Mouse (Mus musculus): ENCODE results near the gene Emg1. TPM values are rescaled to one million over a fixed set of nuclear protein-coding genes. Genes with fewer than 3 reads are reported as not detected.

The Emg1 gene
- polyA plus RNA-seq, 1 experiment from 2014 or later = 254 TPM

MicroRNAs encoded within 50 kb of the gene (microRNA counts, 519-probe panel; counts per million panel counts)
- microRNA mmu-miR-141 = 2,891 counts per million, percentile 36 among the panel's probes with 10 or more counts
- microRNA mmu-miR-200c = 4,457 counts per million, percentile 75 among the panel's probes with 10 or more counts

Small RNA genes lying within 50 kb of the gene (microRNA-seq; reads per million reads assigned to microRNA genes)
- gene Mir141 (ENCODE audit: borderline number of aligned reads) (615 reads per million, percentile 66 among the genes with 10 or more reads in this experiment), gene Mir200c (ENCODE audit: borderline number of aligned reads) (4,654 reads per million, percentile 87 among the genes with 10 or more reads in this experiment)

Other genes with a start within 250 kb of the Emg1 start
- gene Clstn3, start 247.4 kb downstream of the Emg1 start, polyA plus RNA-seq (2014; fragmentation: Nextera tagmentation; extraction: Ambion mirVana) = 6.3 and 6.4 TPM in 2 replicates
- gene C1rl, start 219.1 kb downstream of the Emg1 start, polyA plus RNA-seq (2014; fragmentation: Nextera tagmentation; extraction: Ambion mirVana) = 0.29 and 0.38 TPM in 2 replicates
- 0.08 and 0.20 TPM in 2 replicates for gene C1ra, start 199.8 kb downstream of the Emg1 start, polyA plus RNA-seq (2014; fragmentation: Nextera tagmentation; extraction: Ambion mirVana)
- gene C1s1, start 169.8 kb downstream of the Emg1 start, polyA plus RNA-seq (2014; fragmentation: Nextera tagmentation; extraction: Ambion mirVana) = 0.29 and 1.2 TPM in 2 replicates
- not detected in 2 replicates for gene C1rb, start 141.9 kb downstream of the Emg1 start, polyA plus RNA-seq (2014; fragmentation: Nextera tagmentation; extraction: Ambion mirVana)
- gene C1s2, start 76.1 kb downstream of the Emg1 start, polyA plus RNA-seq (2014; fragmentation: Nextera tagmentation; extraction: Ambion mirVana) = not detected in 2 replicates
- 33.4 and 43.6 TPM in 2 replicates for gene Lpcat3, start 49.2 kb downstream of the Emg1 start, polyA plus RNA-seq (2014; fragmentation: Nextera tagmentation; extraction: Ambion mirVana)
- 371 and 375 TPM in 2 replicates for gene Phb2, start 158 bp upstream of the Emg1 start, polyA plus RNA-seq (2014; fragmentation: Nextera tagmentation; extraction: Ambion mirVana)
- gene Ptpn6, start 26.5 kb upstream of the Emg1 start, polyA plus RNA-seq (2014; fragmentation: Nextera tagmentation; extraction: Ambion mirVana) = 6.0 and 11.2 TPM in 2 replicates
- 518 and 553 TPM in 2 replicates for gene Grcc10, start 29.2 kb upstream of the Emg1 start, polyA plus RNA-seq (2014; fragmentation: Nextera tagmentation; extraction: Ambion mirVana)
- gene Gm45234, start 43.8 kb upstream of the Emg1 start, polyA plus RNA-seq (2014; fragmentation: Nextera tagmentation; extraction: Ambion mirVana) = not detected in 2 replicates
- 9.0 and 9.6 TPM in 2 replicates for gene Atn1, start 44.3 kb upstream of the Emg1 start, polyA plus RNA-seq (2014; fragmentation: Nextera tagmentation; extraction: Ambion mirVana)
- 4.3 and 4.5 TPM in 2 replicates for gene Eno2, start 57.5 kb upstream of the Emg1 start, polyA plus RNA-seq (2014; fragmentation: Nextera tagmentation; extraction: Ambion mirVana)
- gene Lrrc23, start 67.5 kb upstream of the Emg1 start, polyA plus RNA-seq (2014; fragmentation: Nextera tagmentation; extraction: Ambion mirVana) = 0.29 and 0.97 TPM in 2 replicates
- 4.7 and 4.8 TPM in 2 replicates for gene Spsb2, start 96.5 kb upstream of the Emg1 start, polyA plus RNA-seq (2014; fragmentation: Nextera tagmentation; extraction: Ambion mirVana)
- gene Tpi1, start 102.1 kb upstream of the Emg1 start, polyA plus RNA-seq (2014; fragmentation: Nextera tagmentation; extraction: Ambion mirVana) = 721 and 787 TPM in 2 replicates
- 128 and 133 TPM in 2 replicates for gene Usp5, start 117.3 kb upstream of the Emg1 start, polyA plus RNA-seq (2014; fragmentation: Nextera tagmentation; extraction: Ambion mirVana)
- gene Cdca3, start 117.4 kb upstream of the Emg1 start, polyA plus RNA-seq (2014; fragmentation: Nextera tagmentation; extraction: Ambion mirVana) = 210 and 212 TPM in 2 replicates
- 0.27 and 0.56 TPM in 2 replicates for gene Gnb3, start 128.1 kb upstream of the Emg1 start, polyA plus RNA-seq (2014; fragmentation: Nextera tagmentation; extraction: Ambion mirVana)
- 14.7 and 18.5 TPM in 2 replicates for gene P3h3, start 145.6 kb upstream of the Emg1 start, polyA plus RNA-seq (2014; fragmentation: Nextera tagmentation; extraction: Ambion mirVana)
- 0.59 and 0.72 TPM in 2 replicates for gene Gpr162, start 151.8 kb upstream of the Emg1 start, polyA plus RNA-seq (2014; fragmentation: Nextera tagmentation; extraction: Ambion mirVana)
- gene Cd4, start 176.0 kb upstream of the Emg1 start, polyA plus RNA-seq (2014; fragmentation: Nextera tagmentation; extraction: Ambion mirVana) = not detected in 2 replicates
- 1.7 and 1.8 TPM in 2 replicates for gene Lag3, start 199.5 kb upstream of the Emg1 start, polyA plus RNA-seq (2014; fragmentation: Nextera tagmentation; extraction: Ambion mirVana)
- 184 and 213 TPM in 2 replicates for gene Ptms, start 207.9 kb upstream of the Emg1 start, polyA plus RNA-seq (2014; fragmentation: Nextera tagmentation; extraction: Ambion mirVana)
- 391 and 402 TPM in 2 replicates for gene Mlf2, start 219.2 kb upstream of the Emg1 start, polyA plus RNA-seq (2014; fragmentation: Nextera tagmentation; extraction: Ambion mirVana)

Measured in embryonic facial prominence, embryonic 11.5 days (tissue).